Mouse (Mus musculus) stomach, postnatal 0 days (tissue): ENCODE data around the gene Rest.

Experiments
- CTCF ChIP-seq: IDR thresholded peaks from 2 replicates; pipeline ENCODE4 v1.5.1; 2016; ENCODE audit warnings: antibody characterized with exemption, low read depth, mild to moderate bottlenecking, moderate library complexity
- EP300 ChIP-seq: optimal IDR thresholded peaks from 2 replicates; pipeline ENCODE3; 2016; ENCODE audit warnings: antibody characterized with exemption

GRCm38 (mm10) chr5:77269399-77269798 lies 4.1 kb downstream of the Rest start:
- TF ChIP-seq CTCF = peak; percentile 56
- TF ChIP-seq EP300 = no peak
